Mouse (Mus musculus): Measurements from ENCODE around the gene Usp19.

Usp19 gene

GRCm38 (mm10) chr9:108494905-108495304 lies 4.5 kb downstream of the Usp19 start:
- no peak for DNase-seq (ENCODE audit: low spot score)

- DNase-seq (ENCODE audit: low spot score): no peak
Observed at GRCm38 (mm10) chr9:108499231-108499630, 8.8 kb downstream of the Usp19 start.

- DNase-seq (ENCODE audit: low spot score): no peak
Observed at GRCm38 (mm10) chr9:108499943-108500342, 9.5 kb downstream of the Usp19 start.

- DNase-seq (ENCODE audit: low spot score): no peak
Observed at GRCm38 (mm10) chr9:108506901-108507300, 16.5 kb downstream of the Usp19 start.

GRCm38 (mm10) chr9:108507619-108508434 lies 17.4 kb downstream of the Usp19 start, which contains the start of gene Qars:
Qars (plus strand) TSS chr9:108507706.
- DNase-seq (ENCODE audit: low spot score): peak; percentile 99

GRCm38 (mm10) chr9:108508776-108509175 lies 18.4 kb downstream of the Usp19 start:
- DNase-seq (ENCODE audit: low spot score): no peak

GRCm38 (mm10) chr9:108516380-108517251 lies 26.2 kb downstream of the Usp19 start, which contains the start of gene Qrich1:
Qrich1 (plus strand) TSS chr9:108516806.
- peak; percentile 99 for DNase-seq (ENCODE audit: low spot score)

GRCm38 (mm10) chr9:108517253-108517930 lies 27.0 kb downstream of the Usp19 start:
- peak; percentile 89 for DNase-seq (ENCODE audit: low spot score)

- peak; percentile 69 for DNase-seq (ENCODE audit: low spot score)
Observed at GRCm38 (mm10) chr9:108517931-108518332, 27.5 kb downstream of the Usp19 start.

- DNase-seq (ENCODE audit: low spot score): no peak
Observed at GRCm38 (mm10) chr9:108521604-108522003, 31.2 kb downstream of the Usp19 start.

- DNase-seq (ENCODE audit: low spot score): no peak
Observed at GRCm38 (mm10) chr9:108523341-108523740, 32.9 kb downstream of the Usp19 start.

- no peak for DNase-seq (ENCODE audit: low spot score)
Observed at GRCm38 (mm10) chr9:108525400-108525799, 35.0 kb downstream of the Usp19 start.

GRCm38 (mm10) chr9:108530954-108531353 lies 40.6 kb downstream of the Usp19 start:
- no peak for DNase-seq (ENCODE audit: low spot score)

GRCm38 (mm10) chr9:108531496-108531895 lies 41.1 kb downstream of the Usp19 start:
- no peak for DNase-seq (ENCODE audit: low spot score)

GRCm38 (mm10) chr9:108540846-108541245 lies 50.4 kb downstream of the Usp19 start:
- DNase-seq (ENCODE audit: low spot score): no peak

- no peak for DNase-seq (ENCODE audit: low spot score)
Observed at GRCm38 (mm10) chr9:108545986-108546385, 55.6 kb downstream of the Usp19 start.

- no peak for DNase-seq (ENCODE audit: low spot score)
Observed at GRCm38 (mm10) chr9:108546875-108547274, 56.5 kb downstream of the Usp19 start.
